Comparison of ENCODE assay signal across 9 mouse cellular contexts in the genomic region with DNA sequence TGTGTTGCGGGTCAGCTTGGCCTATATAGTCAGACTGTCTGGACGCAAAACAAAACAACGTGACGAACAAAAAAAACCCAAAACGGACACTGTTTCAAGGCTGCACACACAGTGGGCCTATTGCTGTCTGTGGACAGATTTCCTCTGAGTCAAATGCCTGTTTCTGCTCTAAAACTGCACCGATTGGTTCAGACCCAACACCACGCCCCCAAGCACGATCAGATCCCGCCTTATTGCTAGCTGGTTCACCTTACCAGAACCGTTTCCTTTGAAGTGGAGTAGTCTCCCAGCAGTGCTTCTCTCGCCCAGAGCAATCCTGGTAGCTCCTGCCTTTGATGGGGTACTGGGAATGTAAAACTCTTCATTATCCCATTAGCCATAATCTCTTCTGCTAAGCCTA.
DNase-seq lines count a peak whose midpoint lies in the region; ATAC-seq and TF ChIP-seq lines count a peak whose summit lies in the region.
"Had no signal": no experiment of that assay in that cellular context is flagged by ENCODE, and none has a peak within 500 bp of the region (broad histone marks: within the 10 kb centered on the region; RNA-seq: fewer than 3 reads in every experiment).

No protein-coding gene starts in this region.

- DNase-seq in ES-E14 (ENCODE audit: low read depth, low spot score): peak; percentile 57
- peak; percentile 45 for DNase-seq in adrenal gland, postnatal 10 days
- peak; percentile 21 for DNase-seq in kidney, adult 9 months
- no peak for DNase-seq in right cerebral cortex, postnatal 25 days
- DNase-seq in left cerebral cortex, postnatal 4 days: no peak
- DNase-seq in heart, adult 8-10 months (ENCODE audit: low spot score): no peak

- no peak for ATAC-seq in neural tube, embryonic 13.5 days (ENCODE audit: low read depth)

- H3K4me1 ChIP-seq in ES-E14 (ENCODE audit: control insufficient read depth in 2 of 2, insufficient read depth in 2 of 2, low read length in 2 of 2, poor library complexity in 1 of 2): no peaks in the 10 kb centered on the region
- H3K4me1 ChIP-seq in neural tube, embryonic 13.5 days (replicated peaks): peaks cover 29% of the 10 kb centered on the region
- H3K4me1 ChIP-seq: hindbrain, embryonic 10.5 days; liver, embryonic 15.5 days had no signal

- no peak overlapping the region for H3K27ac ChIP-seq in ES-E14 (ENCODE audit: insufficient read depth, low read depth, low read length, poor library complexity, severe bottlenecking)
- H3K27ac ChIP-seq in neural tube, embryonic 13.5 days (replicated peaks): no peak overlapping the region
- H3K27ac ChIP-seq: hindbrain, embryonic 10.5 days; liver, embryonic 15.5 days had no signal

- no peaks in the 10 kb centered on the region for H3K27me3 ChIP-seq in neural tube, embryonic 13.5 days
- H3K27me3 ChIP-seq: liver, embryonic 15.5 days had no signal

- in situ Hi-C loops in ES-E14 (cut with MboI; ENCODE audit: low sequenced_read_pairs in 2 of 2, unreplicated experiment in 2 of 2): no loop called here

- no peaks in the 10 kb centered on the region for H3K9me3 ChIP-seq in ES-E14 (ENCODE audit: control insufficient read depth, insufficient read depth, low read depth, low read length)
- H3K9me3 ChIP-seq in neural tube, embryonic 13.5 days: no peaks in the 10 kb centered on the region
- H3K9me3 ChIP-seq: hindbrain, embryonic 10.5 days; liver, embryonic 15.5 days had no signal

- H3K36me3 ChIP-seq in ES-E14 (ENCODE audit: control insufficient read depth, insufficient read depth, low read length, poor library complexity, severe bottlenecking): no peaks in the 10 kb centered on the region
- no peaks in the 10 kb centered on the region for H3K36me3 ChIP-seq in neural tube, embryonic 13.5 days
- H3K36me3 ChIP-seq: hindbrain, embryonic 10.5 days; liver, embryonic 15.5 days had no signal

- no peak overlapping the region for H3K4me3 ChIP-seq in ES-E14 (ENCODE audit: insufficient read depth in 1 of 2, low read depth in 1 of 2, low read length in 2 of 2, poor library complexity in 1 of 2, severe bottlenecking in 1 of 2)
- no peak overlapping the region for H3K4me3 ChIP-seq in neural tube, embryonic 13.5 days
- H3K4me3 ChIP-seq: hindbrain, embryonic 10.5 days; liver, embryonic 15.5 days had no signal

- H3K9ac ChIP-seq in ES-E14 (ENCODE audit: insufficient read depth, low read depth, low read length, poor library complexity, severe bottlenecking): no peak overlapping the region
- H3K9ac ChIP-seq in neural tube, embryonic 13.5 days: no peak overlapping the region
- H3K9ac ChIP-seq: liver, embryonic 15.5 days had no signal

- intact Hi-C loops in left cerebral cortex, postnatal 4 days (cut with DNase I): no loop called here

- WGBS in neural tube, embryonic 13.5 days: 33% methylated on average over 11 of the region's 11 CpGs

- H3K4me2 ChIP-seq in neural tube, embryonic 13.5 days: 0 out of 2 replicates have a peak overlapping the region, but pooled peaks have one; percentile 13
- H3K4me2 ChIP-seq: liver, embryonic 15.5 days had no signal

TF ChIP-seq in ES-E14, 5 proteins besides CTCF, POLR2A, EP300 and RAD21:
- TF ChIP-seq MAFK (IDR thresholded peaks at IDR 0.05; ENCODE audit: insufficient read depth, low read depth, low read length): no peak
TF ChIP-seq in ES-E14: peak in this region for 0.

Comparison
In these comparisons a context has a peak if more than half of its experiments do, and no peak if none do; other contexts are left out.
1. DNase-seq: peak in ES-E14 (single experiment), adrenal gland, postnatal 10 days (single experiment) and kidney, adult 9 months (single experiment); none in right cerebral cortex, postnatal 25 days (single experiment), left cerebral cortex, postnatal 4 days (single experiment) and heart, adult 8-10 months (single experiment).